Mouse (Mus musculus) heart, embryonic 14.5 days (tissue): ENCODE results near the gene Rab4b. TPM values are rescaled to one million over a fixed set of nuclear protein-coding genes. Genes with fewer than 3 reads are reported as not detected.
A peak's percentile ranks its signal among the peaks of the same experiment; 100 is the strongest.

Source experiments
- ATAC-seq: fragments of 200-750 bp; cut with Nextera tagmentation; 2 replicates; pipeline ENCODE4 v1.8.0; 2017; ENCODE audit warnings: low read depth, moderate TSS enrichment; ENCODE audit not compliant: insufficient number of reproducible peaks, insufficient read depth, low FRiP score
- H3K27ac ChIP-seq, 2 experiments: fragments of 200-500 bp in 1 of 2; fragments of 300-500 bp in 1 of 2; sonication (generic) in 1 of 2; replicated peaks in 1 of 2; 2 replicates each; pipeline ENCODE4 v1.5.1; 2012 to 2014; ENCODE audit warnings: low read depth in 2 of 2, low read length in 2 of 2, control low read depth in 1 of 2, mild to moderate bottlenecking in 1 of 2, mixed read lengths in 1 of 2; ENCODE audit not compliant: control insufficient read depth in 1 of 2, insufficient read depth in 1 of 2
- H3K27me3 ChIP-seq: fragments of 300-500 bp; sonication (generic); 2 replicates; pipeline ENCODE4 v1.6.1; 2014; ENCODE audit warnings: mild to moderate bottlenecking, low read length, control low read depth; ENCODE audit not compliant: control insufficient read depth, insufficient read depth
- H3K36me3 ChIP-seq: fragments of 300-500 bp; sonication (generic); 2 replicates; pipeline ENCODE4 v1.6.1; 2014; ENCODE audit warnings: mild to moderate bottlenecking, control low read depth, low read length, mixed read lengths; ENCODE audit not compliant: control insufficient read depth, insufficient read depth
- H3K4me1 ChIP-seq, 2 experiments: fragments of 200-500 bp in 1 of 2; fragments of 300-500 bp in 1 of 2; sonication (generic) in 1 of 2; 2 replicates each; pipeline ENCODE4 v1.6.1; 2012 to 2014; ENCODE audit warnings: low read length in 2 of 2, control low read depth in 1 of 2, mixed read lengths in 1 of 2; ENCODE audit not compliant: control insufficient read depth in 2 of 2, insufficient read depth in 2 of 2
- H3K4me2 ChIP-seq: fragments of 300-500 bp; sonication (generic); 2 replicates; pipeline ENCODE4 v1.6.1; 2014; ENCODE audit warnings: mild to moderate bottlenecking, low read length
- H3K4me3 ChIP-seq, 2 experiments: fragments of 200-500 bp in 1 of 2; fragments of 300-500 bp in 1 of 2; sonication (generic) in 1 of 2; 2 replicates each; pipeline ENCODE4 v1.5.1; 2012 to 2014; ENCODE audit warnings: low read length in 2 of 2, mild to moderate bottlenecking in 2 of 2, control low read depth in 1 of 2, low read depth in 1 of 2, moderate library complexity in 1 of 2; ENCODE audit not compliant: control insufficient read depth in 1 of 2, insufficient read depth in 1 of 2
- H3K9ac ChIP-seq: fragments of 300-500 bp; sonication (generic); 2 replicates; pipeline ENCODE4 v1.6.1; 2014; ENCODE audit warnings: mild to moderate bottlenecking, low read length
- H3K9me3 ChIP-seq: fragments of 300-500 bp; sonication (generic); 2 replicates; pipeline ENCODE4 v1.6.1; 2016; ENCODE audit warnings: low read length, control low read depth; ENCODE audit not compliant: control insufficient read depth
- WGBS: fragments of 180-500 bp; shearing (Covaris S2); extraction: QIAGEN DNeasy Blood & Tissue Kit; methylation state at CpG from one replicate; pipeline ENCODE4 v1.1.7; 2014; 5-methylcytosine and 5-hydroxymethylcytosine counted together
- polyA plus RNA-seq: library from polyadenylated mRNA; unstranded; fragments of >200 nt; fragmentation: Nextera tagmentation; extraction: Ambion mirVana; gene quantifications from 2 replicates; pipeline ENCODE4 v1.2.1, GENCODE M21; 2014

The Rab4b gene
- polyA plus RNA-seq, 1 experiment from 2014 or later: 43.4 TPM

GRCm38 (mm10) chr7:27168371-27168770 is 10.3 kb downstream of the Rab4b start:
- peaks cover 47% of the 10 kb centered on the region for H3K36me3 ChIP-seq
- no peak overlapping the region for H3K27ac ChIP-seq
- peaks cover 19 to 32% of the 10 kb centered on the region in 2 experiments for H3K4me1 ChIP-seq
- no peaks in the 10 kb centered on the region for H3K27me3 ChIP-seq
- no peak overlapping the region for H3K4me2 ChIP-seq
- H3K9ac ChIP-seq: no peak overlapping the region
- ATAC-seq: no peak
- 92% methylated on average over 5 of the region's 5 CpGs for WGBS
- no peak overlapping the region for H3K4me3 ChIP-seq
- no peaks in the 10 kb centered on the region for H3K9me3 ChIP-seq

GRCm38 (mm10) chr7:27167475-27168094 is 11.1 kb downstream of the Rab4b start:
- Histone ChIP-seq H3K27ac (peak overlapping the region; percentile 95 to 98), H3K4me2 (peak overlapping the region; percentile 83), H3K4me1 (peaks cover 20 to 40% of the 10 kb centered on the region in 2 experiments), H3K36me3 (peaks cover 47% of the 10 kb centered on the region), H3K9me3 (no peaks in the 10 kb centered on the region), H3K9ac (peak overlapping the region; percentile 87), H3K4me3 (peak overlapping the region; percentile 77), H3K27me3 (no peaks in the 10 kb centered on the region)
- no peak for ATAC-seq
- 69% methylated on average over 11 of the region's 11 CpGs for WGBS

GRCm38 (mm10) chr7:27166614-27167474 is 11.9 kb downstream of the Rab4b start, which contains the start of gene Egln2:
TSS of gene Egln2 (minus strand) at chr7:27166802.
- peak within 1 kb of the TSS; percentile 83 for H3K4me2 ChIP-seq
- no peaks in the 10 kb centered on the region for H3K27me3 ChIP-seq
- peak within 1 kb of the TSS; percentile 77 for H3K4me3 ChIP-seq
- peak; percentile 86 for ATAC-seq
- H3K36me3 ChIP-seq: peaks cover 45% of the 10 kb centered on the region
- H3K27ac ChIP-seq: peak within 1 kb of the TSS; percentile 95 to 98
- H3K9me3 ChIP-seq: no peaks in the 10 kb centered on the region
- peak within 1 kb of the TSS; percentile 87 for H3K9ac ChIP-seq
- WGBS: 2% methylated on average over 59 of the region's 61 CpGs
- peaks cover 20 to 44% of the 10 kb centered on the region in 2 experiments for H3K4me1 ChIP-seq

- H3K9ac ChIP-seq: peak overlapping the region; percentile 87
- WGBS: 0% methylated on average over 33 of the region's 43 CpGs
- peak; percentile 81 for ATAC-seq
- peaks cover 25 to 48% of the 10 kb centered on the region in 2 experiments for H3K4me1 ChIP-seq
- peak overlapping the region; percentile 83 for H3K4me2 ChIP-seq
- peaks cover 46% of the 10 kb centered on the region for H3K36me3 ChIP-seq
- peak overlapping the region; percentile 94 to 98 for H3K27ac ChIP-seq
- H3K9me3 ChIP-seq: no peaks in the 10 kb centered on the region
- peak overlapping the region; percentile 72 to 77 for H3K4me3 ChIP-seq
- no peaks in the 10 kb centered on the region for H3K27me3 ChIP-seq
Measured at GRCm38 (mm10) chr7:27166229-27166613, 12.5 kb downstream of the Rab4b start.

- H3K4me1 ChIP-seq: peaks cover 29 to 53% of the 10 kb centered on the region in 2 experiments
- H3K4me3 ChIP-seq: peak overlapping the region; percentile 72 to 77
- ATAC-seq: no peak
Measured at GRCm38 (mm10) chr7:27165696-27166095, 13.0 kb downstream of the Rab4b start.

GRCm38 (mm10) chr7:27165007-27165655 is 13.6 kb downstream of the Rab4b start:
- H3K27me3 ChIP-seq: no peaks in the 10 kb centered on the region
- H3K9me3 ChIP-seq: no peaks in the 10 kb centered on the region
- 71% methylated on average over 23 of the region's 23 CpGs for WGBS
- peaks cover 43% of the 10 kb centered on the region for H3K36me3 ChIP-seq
- H3K4me1 ChIP-seq: peaks cover 31 to 58% of the 10 kb centered on the region in 2 experiments
- H3K4me2 ChIP-seq: peak overlapping the region; percentile 83
- peak overlapping the region; percentile 72 to 77 for H3K4me3 ChIP-seq
- no peak for ATAC-seq
- H3K9ac ChIP-seq: peak overlapping the region; percentile 87
- H3K27ac ChIP-seq: peak overlapping the region in 1 of 2 experiments; percentile 98; a peak in 1 of 4 replicates

More at GRCm38 (mm10) chr7:27165696-27166095, 13.0 kb downstream of the Rab4b start:
- Histone ChIP-seq H3K9me3 (no peaks in the 10 kb centered on the region), H3K9ac (peak overlapping the region; percentile 87), H3K27ac (peak overlapping the region; percentile 94 to 98), H3K36me3 (peaks cover 45% of the 10 kb centered on the region), H3K27me3 (no peaks in the 10 kb centered on the region), H3K4me2 (peak overlapping the region; percentile 83)
- 1% methylated on average over 8 of the region's 8 CpGs for WGBS
